Mouse (Mus musculus) gastrocnemius, postnatal 14 days (tissue): ENCODE results near the gene Fsd1l. TPM values are rescaled to one million over a fixed set of nuclear protein-coding genes. Genes with fewer than 3 reads are reported as not detected.
"Not testable (repeated sequence)": the region's sequence is repeated elsewhere in the genome, so short reads cannot be mapped to it uniquely, and the experiment has no call there.

ENCODE experiments used
- DNase-seq: peaks from one replicate; pipeline ENCODE4 v3.0.0; 2021; ENCODE audit warnings: mixed read lengths
- intact Hi-C: fragments of 180-260 bp; cut with DNase I; formaldehyde crosslinking; loops from one replicate; pipeline ENCODE4 v1.15.1; 2025; ENCODE audit warnings: low total_unique reads
- total RNA-seq, 2 experiments: library from RNA; stranded (reverse); gene quantifications; 2 replicates each; pipeline ENCODE4 v1.2.3; 2021

Gene Fsd1l
- total RNA-seq, 2 experiments from 2014 or later = 24.5 to 29.8 TPM

DNA sequence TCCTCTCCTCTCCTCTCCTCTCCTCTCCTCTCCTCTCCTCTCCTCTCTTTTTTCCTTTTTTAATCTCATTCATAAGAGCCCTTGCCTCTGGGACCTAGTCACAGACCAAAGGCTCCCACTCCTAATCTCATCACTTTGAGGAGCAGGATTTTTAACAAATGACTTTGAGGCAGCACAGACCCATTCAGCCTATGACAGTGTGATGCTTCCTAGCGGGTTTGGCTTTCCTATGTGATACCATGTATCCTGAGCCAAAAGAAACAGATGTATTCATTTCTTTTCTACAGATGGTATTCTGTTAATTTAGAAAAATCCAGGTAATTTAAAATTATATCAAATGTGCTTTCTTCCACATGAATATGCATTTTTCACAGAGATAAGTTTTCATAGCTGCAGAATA lies 7.6 kb upstream of the Fsd1l start:
- intact Hi-C loops = no loop called here
- DNase-seq = no peak

DNA sequence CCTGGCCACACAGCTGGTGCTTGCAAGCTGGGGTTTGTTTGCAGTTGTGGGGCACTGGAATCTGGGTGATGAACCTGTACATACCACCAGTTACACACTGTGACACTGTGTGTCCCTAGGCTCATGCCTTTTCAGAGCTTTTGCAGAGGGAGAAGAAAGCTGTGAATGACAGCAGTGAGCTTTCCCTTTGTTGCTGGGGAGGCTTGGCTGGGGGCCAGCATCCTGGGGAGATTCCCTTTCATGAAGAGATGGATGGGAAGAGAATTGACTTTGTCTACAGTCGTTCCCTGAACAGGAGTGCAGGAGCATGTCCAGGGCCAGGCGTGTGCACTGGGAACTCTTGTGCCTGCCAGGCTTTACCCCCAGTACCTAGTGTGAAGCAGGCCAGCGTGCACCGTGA lies 6.5 kb upstream of the Fsd1l start:
- DNase-seq = peak; percentile 39
- intact Hi-C loops = no loop called here

DNA sequence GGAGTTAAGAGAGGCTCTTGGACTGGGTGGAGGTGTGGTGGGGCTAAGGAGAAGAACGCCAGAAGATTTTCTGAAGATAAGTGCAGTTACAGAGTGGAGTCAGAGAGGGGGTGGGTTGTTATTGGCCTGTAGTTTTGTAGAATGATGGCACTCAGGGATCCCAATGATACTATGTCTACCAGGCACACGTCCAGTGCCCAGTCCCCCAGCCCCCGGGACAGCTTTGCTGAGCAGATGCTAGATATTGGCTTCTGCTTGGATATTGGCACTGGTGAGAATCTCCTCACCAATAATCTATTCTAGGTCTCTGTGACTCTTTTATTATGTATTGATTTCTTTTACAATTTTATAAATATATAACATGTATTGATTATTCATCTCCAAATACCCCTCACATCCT lies 6.0 kb upstream of the Fsd1l start:
- DNase-seq = no peak
- intact Hi-C loops = no loop called here

DNA sequence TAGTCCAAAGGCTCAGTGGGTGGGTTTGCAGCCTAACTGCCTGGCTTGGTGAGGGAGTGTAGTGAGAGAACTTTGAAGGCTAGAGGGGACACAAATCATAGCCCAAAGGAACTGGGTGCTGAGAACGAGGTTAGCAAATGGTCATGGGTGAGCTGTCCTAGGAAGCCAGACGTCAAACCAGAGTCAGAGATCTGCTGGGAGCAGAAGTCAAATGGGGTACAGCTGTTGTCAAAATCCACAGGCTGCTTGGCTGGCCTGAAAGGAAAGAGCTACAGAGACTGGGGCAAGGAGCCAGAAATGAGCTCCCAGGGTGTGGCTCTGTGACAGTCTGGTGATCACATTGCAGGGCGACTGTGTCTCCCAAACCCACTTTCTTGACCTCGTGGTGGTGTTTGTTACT lies 2.3 kb upstream of the Fsd1l start:
- intact Hi-C loops = no loop called here
- DNase-seq = peak; percentile 80

DNA sequence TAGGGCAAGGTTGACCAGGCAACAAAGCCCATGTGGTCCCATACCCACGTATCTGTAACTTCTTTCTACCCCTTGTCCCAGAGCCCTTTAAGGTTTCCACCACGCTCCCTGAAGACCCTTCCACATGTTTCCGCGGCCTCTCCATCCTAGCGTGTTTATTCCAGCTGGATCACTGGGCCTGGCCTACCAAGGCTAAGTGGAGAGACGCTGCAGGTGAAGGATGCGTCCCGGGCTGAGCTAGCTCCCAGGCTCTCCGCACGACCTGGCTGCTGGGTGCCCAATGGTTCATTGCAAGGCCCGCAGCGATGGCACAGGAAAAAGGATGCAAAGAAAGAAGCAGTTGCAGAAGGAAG lies 332 bp upstream of the Fsd1l start:
- intact Hi-C loops = no loop called here
- DNase-seq = no peak

DNA sequence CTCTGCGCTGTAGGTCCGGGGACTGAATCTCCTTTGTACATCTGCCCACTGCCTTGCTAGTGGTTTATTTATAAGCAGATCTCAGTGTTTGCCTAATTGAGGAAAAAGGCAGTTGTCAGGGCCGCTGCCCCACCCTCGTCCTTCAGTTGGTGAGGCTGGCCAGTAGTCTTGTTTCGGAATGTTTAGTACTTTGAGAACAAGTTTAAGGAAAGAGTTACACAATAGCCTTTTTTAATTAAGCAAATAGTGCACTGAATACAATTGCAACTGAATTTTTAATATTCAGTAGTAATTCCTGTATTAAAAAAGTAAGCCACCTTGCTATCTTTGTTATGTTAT lies 709 bp downstream of the Fsd1l start:
- DNase-seq = no peak
- intact Hi-C loops = no loop called here

DNA sequence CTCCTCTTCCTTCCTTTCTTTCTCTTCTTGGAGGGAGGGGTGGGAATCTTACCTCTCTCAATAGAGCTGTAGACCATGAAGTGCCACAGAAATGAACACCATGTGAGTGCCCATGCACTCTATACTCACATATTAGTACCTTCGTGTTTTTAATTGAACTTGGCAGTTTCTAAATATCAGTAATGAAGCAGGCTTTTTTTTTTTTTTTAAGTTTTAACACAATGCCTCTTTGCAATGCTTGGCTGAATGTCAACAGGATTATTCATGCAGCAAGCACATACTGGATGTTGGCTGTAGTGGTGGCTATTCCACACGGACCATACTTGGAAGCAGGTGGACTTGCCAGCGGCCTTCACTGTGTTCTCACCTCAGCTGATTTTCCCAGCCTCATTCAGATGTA lies 4.1 kb downstream of the Fsd1l start:
- intact Hi-C loops = no loop called here
- no peak for DNase-seq

DNA sequence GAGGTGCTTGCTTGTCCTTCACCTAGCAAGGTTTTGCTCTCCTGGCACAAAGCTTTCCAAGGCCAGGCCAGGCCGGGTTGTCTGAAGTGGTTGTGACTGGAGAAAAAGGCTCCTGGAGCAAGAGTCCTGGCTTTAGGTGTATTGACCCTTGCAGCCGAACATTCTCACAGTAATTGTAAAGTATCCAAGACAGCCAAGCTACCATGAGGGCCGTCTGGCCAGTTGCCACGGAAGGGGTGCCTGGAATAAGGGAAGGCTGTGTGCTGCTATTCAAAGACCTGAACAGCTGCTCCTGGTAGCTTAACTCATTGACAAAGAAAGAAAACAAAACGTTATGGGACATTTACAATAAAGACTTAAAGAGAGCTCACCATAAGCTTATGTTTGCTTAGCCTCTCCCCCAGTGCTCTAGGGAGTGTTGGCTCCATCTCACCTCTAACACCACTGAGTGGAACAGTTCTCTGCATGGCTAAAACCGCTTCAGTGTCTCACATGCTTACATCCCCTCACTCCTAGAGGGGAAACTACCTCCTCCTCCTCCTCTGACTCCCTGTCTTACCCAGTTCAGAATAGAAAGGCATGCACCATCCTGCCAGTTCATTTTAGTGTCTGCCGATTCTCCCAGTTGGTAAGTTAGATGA lies 6.1 kb downstream of the Fsd1l start:
- intact Hi-C loops = no loop called here
- no peak for DNase-seq

DNA sequence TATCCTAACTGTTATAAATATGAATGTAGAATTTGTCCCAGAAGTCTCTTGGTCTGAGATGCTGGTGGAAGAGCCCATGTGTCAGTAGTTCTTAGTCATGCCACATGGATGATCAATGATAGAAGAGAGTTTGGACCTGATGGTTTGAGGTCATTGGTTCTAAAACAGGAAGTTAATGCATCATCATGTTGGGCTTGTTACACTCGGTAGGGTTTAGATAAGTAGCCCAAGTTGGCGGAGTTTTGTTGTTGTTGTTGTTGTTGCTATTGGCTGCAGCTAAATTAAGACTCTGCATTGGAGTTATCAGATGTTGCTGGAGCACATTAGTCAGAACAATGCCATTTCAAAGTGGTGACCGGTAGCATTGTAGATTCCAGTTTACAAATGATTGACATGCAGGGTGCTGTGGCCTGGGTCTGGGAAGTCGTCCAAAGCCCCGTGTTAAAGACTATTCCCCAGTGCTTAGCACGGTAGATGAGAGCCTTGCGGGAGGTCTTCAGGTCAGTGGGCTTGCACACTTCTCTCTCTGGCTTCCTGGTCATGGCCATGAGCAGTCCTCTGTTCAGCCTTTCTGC lies 7.4 kb downstream of the Fsd1l start:
- intact Hi-C loops = no loop called here
- DNase-seq = no peak

DNA sequence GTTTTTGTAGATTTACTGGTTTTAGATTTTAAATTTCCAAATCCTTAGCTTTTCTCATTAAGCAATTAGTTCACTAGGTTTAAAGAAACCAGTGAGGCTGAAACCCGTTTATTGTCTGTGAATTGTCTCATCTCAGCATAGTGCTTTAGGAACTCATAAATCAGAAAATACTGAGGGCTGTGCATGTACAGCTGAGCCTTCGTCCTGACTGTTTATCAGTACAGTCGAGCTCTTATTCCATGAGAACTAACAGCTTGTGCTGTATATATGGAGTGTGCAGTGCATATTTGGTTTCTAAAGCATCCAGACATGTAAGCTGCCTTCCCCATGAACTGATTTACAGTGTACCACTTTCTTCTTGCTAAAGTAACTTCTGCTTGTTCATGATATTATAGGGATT lies 26.8 kb downstream of the Fsd1l start:
- intact Hi-C loops = no loop called here
- no peak for DNase-seq

DNA sequence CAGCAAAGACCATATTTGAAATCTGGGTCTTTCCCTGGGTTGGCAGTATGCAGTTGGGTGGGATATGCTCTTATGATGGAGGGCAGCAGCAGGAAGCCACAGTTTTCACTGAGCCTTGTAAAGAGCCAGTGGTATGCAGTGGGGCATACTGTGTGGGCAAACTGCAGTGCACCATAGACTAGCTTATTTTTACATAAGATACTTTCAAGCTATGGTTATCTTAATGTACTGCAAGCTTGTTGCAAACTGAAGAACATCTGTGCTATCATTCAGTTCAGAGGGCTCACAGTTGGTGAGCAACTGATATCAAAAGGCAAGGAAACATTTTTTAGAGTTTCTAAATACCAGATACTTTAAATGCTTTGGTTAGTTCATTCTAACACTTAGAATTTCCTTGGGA lies 29.4 kb downstream of the Fsd1l start:
- intact Hi-C loops = no loop called here
- no peak for DNase-seq

DNA sequence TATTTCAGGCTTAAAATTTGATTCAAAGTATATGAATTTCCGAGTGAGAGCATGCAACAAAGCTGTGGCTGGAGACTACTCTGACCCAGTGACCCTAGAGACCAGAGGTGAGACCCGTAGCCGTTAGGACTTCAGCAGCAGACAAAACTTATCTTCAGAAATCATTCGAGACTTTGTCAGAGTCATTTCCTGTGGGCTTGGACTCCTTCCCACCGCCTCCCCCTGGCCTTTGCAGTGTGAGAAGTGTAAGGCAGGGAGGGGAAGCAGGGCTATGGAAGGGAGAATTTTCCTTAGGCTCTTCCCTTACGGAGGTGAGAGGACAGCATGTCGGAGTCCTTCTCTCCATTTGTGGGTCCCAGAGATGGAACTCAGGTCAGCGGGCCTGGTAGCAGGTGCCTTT lies 50.8 kb downstream of the Fsd1l start:
- intact Hi-C loops = no loop called here

DNA sequence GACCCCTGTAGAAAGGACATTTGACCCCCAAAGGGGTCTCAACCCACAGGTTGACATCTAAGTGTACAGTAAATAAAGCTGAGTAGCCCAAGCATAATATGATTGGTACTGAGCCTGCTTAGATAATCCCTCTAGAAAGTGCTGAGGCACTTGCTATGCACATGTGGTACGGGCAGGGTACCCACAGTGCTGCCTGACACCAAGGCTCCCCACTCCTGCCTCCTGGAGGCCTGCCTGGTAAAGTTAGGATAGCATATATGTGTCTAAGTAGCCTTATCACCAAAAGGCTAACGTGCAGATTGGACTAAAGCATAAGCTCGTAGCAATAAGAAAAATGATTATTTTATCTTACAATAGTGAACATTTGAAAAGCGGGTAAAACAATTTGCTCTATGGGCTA lies 57.7 kb downstream of the Fsd1l start:
- intact Hi-C loops = no loop called here

More for the DNA sequence above, 50.8 kb downstream of the Fsd1l start:
- no peak for DNase-seq

DNA sequence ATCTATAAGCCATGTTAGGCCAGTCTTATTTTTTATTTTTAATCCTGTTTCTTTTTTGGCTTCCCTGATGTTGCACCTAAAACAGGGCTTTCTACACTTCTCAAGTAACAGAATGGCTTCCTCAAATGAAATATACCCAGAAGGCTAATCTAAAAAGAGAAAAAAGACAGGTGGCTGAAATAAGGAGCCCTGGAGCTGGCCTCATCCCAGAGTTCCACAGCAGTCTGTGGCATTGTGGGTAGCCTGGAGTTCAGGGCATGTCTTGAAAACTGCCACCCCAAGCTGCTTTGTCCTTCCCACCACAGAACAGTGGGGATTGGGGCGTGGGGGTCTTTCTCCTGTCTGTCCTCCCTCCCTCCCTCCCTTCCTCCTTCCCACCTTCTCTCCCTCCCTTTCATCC lies 60.1 kb downstream of the Fsd1l start:
- intact Hi-C loops = no loop called here
- no peak for DNase-seq

More for the DNA sequence above, 57.7 kb downstream of the Fsd1l start:
- DNase-seq = no peak

DNA sequence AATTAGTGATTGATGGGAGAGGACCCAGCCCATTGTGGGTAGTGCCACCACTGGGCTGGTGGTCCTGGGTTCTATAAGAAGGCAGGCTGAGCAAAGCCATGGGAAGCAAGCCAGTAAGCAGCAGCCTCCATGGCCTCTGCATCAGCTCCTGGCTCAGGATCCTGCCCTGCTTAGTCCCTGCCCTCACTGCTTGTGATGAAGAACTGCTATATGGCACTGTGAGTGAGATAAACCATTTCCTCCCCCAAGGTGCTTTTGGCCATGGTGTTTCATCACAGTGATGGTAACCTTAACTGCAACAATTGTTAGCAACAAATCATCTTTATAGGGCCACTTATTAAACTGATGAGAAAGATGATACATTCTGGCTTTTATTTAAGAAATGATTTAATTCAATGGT lies 77.9 kb downstream of the Fsd1l start:
- DNase-seq, intact Hi-C loops: not testable (repeated sequence)

DNA sequence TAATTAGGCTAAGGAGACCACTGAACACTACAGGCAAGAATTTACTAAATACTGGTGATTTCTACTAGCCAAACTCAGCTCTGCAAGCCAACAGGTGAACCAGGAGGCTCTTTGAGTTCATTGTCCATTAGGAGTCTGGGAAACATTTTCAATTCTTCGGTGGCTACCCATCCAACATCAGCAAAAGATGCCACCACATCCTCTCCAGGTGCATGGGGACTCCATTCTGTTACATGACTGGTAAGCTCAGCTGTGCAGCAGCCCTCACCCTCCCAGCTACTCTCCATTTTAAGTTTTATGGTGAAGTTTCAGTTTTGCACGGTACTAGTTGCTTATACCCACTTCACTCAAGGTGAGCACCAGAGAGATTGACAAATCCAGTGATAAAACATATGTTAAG lies 78.8 kb downstream of the Fsd1l start:
- DNase-seq = no peak
- intact Hi-C loops = no loop called here

DNA sequence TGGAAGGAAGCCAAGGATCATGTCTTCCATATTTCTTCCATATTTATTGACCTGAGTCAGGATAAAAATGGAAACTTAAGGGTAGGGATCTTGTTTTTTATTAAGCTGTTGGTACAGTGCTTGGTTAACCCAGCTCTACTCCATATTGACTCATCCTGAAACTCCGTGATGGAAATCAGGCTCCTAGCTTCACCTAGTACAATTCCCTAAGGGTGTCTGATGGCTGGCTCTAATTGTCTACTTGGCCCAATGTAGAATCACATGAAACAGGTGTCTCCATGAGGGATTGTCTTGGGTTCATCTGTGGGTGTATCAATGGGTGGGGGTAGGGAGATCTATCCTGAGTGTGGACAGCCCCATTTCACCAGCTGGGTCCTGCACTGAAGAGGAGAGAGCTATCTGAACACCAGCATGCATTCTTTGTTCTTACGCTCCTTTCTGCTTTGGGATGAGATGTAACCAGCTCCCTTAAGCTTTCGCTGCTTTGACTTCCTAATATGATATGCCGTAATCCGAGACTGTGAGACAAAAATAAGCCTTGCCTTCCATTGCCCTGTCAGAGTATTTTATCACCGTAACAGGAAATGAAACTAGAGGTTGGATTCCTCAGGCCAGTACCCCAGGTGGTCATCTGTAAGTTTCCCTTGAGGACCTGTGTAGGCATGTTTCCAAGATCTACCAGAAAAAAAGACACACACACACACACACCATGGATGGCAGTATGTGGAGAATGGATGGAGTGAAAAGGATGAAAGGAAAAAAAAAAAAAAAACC lies 79.5 kb downstream of the Fsd1l start:
- no peak for DNase-seq

DNA sequence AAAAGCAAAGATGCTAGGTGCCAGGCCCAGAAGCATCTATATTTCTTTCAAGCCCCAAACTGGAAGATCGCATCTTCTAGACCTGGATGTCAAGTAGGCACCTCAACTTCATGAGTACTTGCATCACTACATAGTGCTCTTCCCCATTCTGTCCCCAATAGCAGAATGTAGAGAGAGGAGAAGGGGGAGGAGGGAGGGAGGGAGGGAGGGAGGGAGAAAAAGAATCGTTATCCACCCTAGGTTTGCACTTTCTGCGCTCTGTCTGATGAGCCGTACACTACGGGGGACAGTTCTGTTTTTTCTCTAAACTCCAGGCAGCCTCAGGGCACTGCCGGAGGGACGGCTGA lies 82.4 kb downstream of the Fsd1l start, which contains the start of gene Fktn:
Gene Fktn, plus strand, starts transcription at position 295 of the 347 bp plus-strand sequence.
- intact Hi-C loops = no loop called here
- DNase-seq = no peak

More for the DNA sequence above, 79.5 kb downstream of the Fsd1l start:
- intact Hi-C loops = no loop called here

DNA sequence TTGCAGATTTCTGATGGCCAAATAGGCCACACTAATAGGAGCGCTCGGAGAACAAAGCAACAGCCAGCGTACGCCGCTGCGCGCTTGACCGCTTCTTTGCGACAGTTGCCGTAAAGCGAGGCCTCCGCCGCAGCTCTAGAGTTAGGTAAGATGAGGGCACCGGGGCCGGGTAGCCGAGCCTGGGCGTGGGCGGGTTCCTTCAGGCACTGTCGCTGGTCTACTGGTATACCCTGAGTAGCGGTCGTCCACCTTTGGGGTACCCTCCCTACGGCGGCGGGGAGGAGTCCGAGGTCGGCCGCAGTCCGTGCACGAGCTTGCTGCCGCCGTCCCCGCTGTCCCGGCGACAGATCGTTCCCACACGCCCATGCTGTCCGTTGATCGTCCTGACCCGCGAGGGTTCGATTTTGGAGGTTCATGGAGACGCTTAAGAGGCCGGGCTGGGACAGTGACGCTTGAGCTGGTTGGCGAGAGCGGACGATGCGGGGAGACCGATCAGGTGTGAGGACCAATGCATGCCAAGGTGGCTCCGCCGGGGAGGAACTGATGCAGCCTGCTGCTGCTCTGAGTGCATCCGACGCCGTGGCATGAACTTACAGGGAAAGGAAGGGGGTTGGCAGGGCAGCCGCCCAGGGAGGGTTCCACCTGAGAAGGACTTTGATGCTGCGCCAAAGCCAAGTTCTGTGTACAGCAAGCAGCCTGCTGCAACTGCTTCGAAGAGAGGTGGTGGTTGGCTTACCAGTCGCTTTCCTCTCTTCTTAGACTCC lies 83.0 kb downstream of the Fsd1l start:
- intact Hi-C loops = no loop called here
- peak; percentile 89 for DNase-seq

DNA sequence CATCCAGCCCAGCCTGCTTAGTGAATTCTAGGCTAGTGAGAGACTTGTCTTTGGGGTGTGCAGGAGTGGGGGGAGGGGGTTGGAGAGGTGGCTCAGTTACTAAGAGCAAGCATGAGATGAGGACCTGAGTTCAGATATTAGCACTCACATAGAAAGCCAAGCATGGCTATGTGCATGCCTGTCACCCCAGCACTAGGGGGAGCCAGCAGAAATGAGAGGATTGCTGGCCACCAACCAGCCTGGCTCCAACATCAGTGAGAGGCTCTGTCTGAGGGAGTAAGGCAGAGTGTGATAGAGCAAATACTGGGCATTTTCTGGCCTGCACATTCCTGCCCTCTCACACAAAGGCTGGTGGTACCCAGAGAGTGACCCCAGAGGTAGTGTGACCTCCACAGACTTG lies 84.7 kb downstream of the Fsd1l start:
- intact Hi-C loops = no loop called here
- no peak for DNase-seq

DNA sequence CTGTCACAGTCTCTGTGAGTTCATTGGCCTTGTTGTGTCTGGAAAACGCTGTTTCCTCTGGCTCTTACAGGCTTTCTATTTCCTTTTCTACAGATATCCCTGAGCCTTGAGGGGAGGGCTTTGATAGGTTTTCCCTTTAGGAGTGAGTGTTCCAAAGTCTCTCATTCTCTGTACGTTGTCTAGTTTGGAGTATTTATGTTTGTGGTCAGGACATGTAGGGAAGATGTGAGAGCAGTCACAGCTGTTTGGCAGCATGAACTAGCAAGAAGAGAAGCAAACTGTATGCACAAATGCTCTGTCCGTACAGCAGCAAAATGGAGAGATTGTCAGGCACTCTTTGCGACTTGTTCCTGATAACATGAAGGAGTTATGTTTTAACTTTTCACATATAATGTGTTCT lies 86.3 kb downstream of the Fsd1l start:
- DNase-seq = no peak
- intact Hi-C loops = no loop called here
